Mouse (Mus musculus): ENCODE data around the gene Anapc5. TPM values are rescaled to one million over a fixed set of nuclear protein-coding genes. Genes with fewer than 3 reads are reported as not detected.

Gene Anapc5
- total and polyA plus RNA-seq, 2 experiments from 2014 or later, result 445 to 533 TPM

GRCm38 (mm10) chr5:122843799-122844198, 22.7 kb upstream of the Anapc5 start:
- Histone ChIP-seq H3K4me2 (ENCODE audit: low read depth) (no peak overlapping the region), H3K4me3 (ENCODE audit: low read depth, low read length) (no peak overlapping the region), H3K4me1 (ENCODE audit: insufficient read depth) (no peaks in the 10 kb centered on the region), H3K9ac (no peak overlapping the region), H3K36me3 (ENCODE audit: insufficient read depth) (no peaks in the 10 kb centered on the region), H3K9me3 (ENCODE audit: low read length) (no peaks in the 10 kb centered on the region), H3K27me3 (ENCODE audit: insufficient read depth, low read length) (no peaks in the 10 kb centered on the region), H3K27ac (ENCODE audit: low read depth, low read length) (no peak overlapping the region)
- no peak for TF ChIP-seq CTCF (IDR thresholded peaks at IDR 0.05; ENCODE audit: low read depth)
- no peak for ATAC-seq
- 88% methylated on average over 5 of the region's 5 CpGs for WGBS
- no peak for DNase-seq

DNA sequence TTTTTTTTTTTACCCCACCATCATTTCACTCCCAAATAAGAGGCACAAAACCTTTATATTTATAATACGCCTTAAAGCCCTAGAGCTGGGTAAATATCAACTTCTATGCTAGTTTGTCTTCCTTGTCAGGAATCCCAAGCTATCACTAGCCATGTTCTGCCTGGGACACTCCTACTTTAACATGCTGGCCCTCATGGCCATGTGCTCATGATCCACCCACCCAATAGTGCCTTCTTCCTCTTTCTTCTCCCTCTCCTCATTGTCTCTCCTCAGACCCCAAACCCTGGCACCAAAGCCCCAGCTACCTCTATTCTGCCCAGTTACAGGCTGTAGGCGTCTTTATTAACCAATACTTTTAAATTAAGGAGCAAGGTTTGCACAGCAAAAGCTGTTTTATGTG, 20.0 kb upstream of the Anapc5 start:
- no peak overlapping the region for H3K4me2 ChIP-seq (ENCODE audit: low read depth)
- 90% methylated on average over 2 of the region's 2 CpGs for WGBS
- no peaks in the 10 kb centered on the region for H3K4me1 ChIP-seq (ENCODE audit: insufficient read depth)
- no peak overlapping the region for H3K9ac ChIP-seq
- no peak overlapping the region for H3K4me3 ChIP-seq (ENCODE audit: low read depth, low read length)
- H3K27me3 ChIP-seq (ENCODE audit: insufficient read depth, low read length), result no peaks in the 10 kb centered on the region
- no peaks in the 10 kb centered on the region for H3K36me3 ChIP-seq (ENCODE audit: insufficient read depth)
- DNase-seq (no peak), ATAC-seq (no peak)
- H3K9me3 ChIP-seq (ENCODE audit: low read length), result no peaks in the 10 kb centered on the region
- no peak for TF ChIP-seq CTCF (IDR thresholded peaks at IDR 0.05; ENCODE audit: low read depth)
- no peak overlapping the region for H3K27ac ChIP-seq (ENCODE audit: low read depth, low read length)

GRCm38 (mm10) chr5:122832996-122833395, 11.9 kb upstream of the Anapc5 start:
- H3K4me1 ChIP-seq (ENCODE audit: insufficient read depth), result no peaks in the 10 kb centered on the region
- 81% methylated on average over 10 of the region's 10 CpGs for WGBS
- no peak for ATAC-seq
- H3K27ac ChIP-seq (ENCODE audit: low read depth, low read length), result no peak overlapping the region
- no peaks in the 10 kb centered on the region for H3K9me3 ChIP-seq (ENCODE audit: low read length)
- H3K36me3 ChIP-seq (ENCODE audit: insufficient read depth), result no peaks in the 10 kb centered on the region
- no peak for DNase-seq
- no peak for TF ChIP-seq CTCF (IDR thresholded peaks at IDR 0.05; ENCODE audit: low read depth)
- H3K27me3 ChIP-seq (ENCODE audit: insufficient read depth, low read length), result no peaks in the 10 kb centered on the region
- no peak overlapping the region for H3K4me2 ChIP-seq (ENCODE audit: low read depth)
- no peak overlapping the region for H3K4me3 ChIP-seq (ENCODE audit: low read depth, low read length)
- no peak overlapping the region for H3K9ac ChIP-seq

GRCm38 (mm10) chr5:122832536-122832935, 11.4 kb upstream of the Anapc5 start:
- Histone ChIP-seq H3K27ac (ENCODE audit: low read depth, low read length) (no peak overlapping the region), H3K4me1 (ENCODE audit: insufficient read depth) (no peaks in the 10 kb centered on the region), H3K9ac (no peak overlapping the region), H3K9me3 (ENCODE audit: low read length) (no peaks in the 10 kb centered on the region), H3K27me3 (ENCODE audit: insufficient read depth, low read length) (no peaks in the 10 kb centered on the region), H3K4me2 (ENCODE audit: low read depth) (no peak overlapping the region), H3K4me3 (ENCODE audit: low read depth, low read length) (no peak overlapping the region), H3K36me3 (ENCODE audit: insufficient read depth) (no peaks in the 10 kb centered on the region)
- ATAC-seq, result no peak
- DNase-seq, result no peak
- TF ChIP-seq CTCF (IDR thresholded peaks at IDR 0.05; ENCODE audit: low read depth), result no peak
- WGBS, result 86% methylated on average over 10 of the region's 10 CpGs

- Histone ChIP-seq H3K4me2 (ENCODE audit: low read depth) (no peak overlapping the region), H3K27me3 (ENCODE audit: insufficient read depth, low read length) (no peaks in the 10 kb centered on the region), H3K9ac (no peak overlapping the region), H3K9me3 (ENCODE audit: low read length) (no peaks in the 10 kb centered on the region), H3K4me1 (ENCODE audit: insufficient read depth) (peaks cover 3% of the 10 kb centered on the region; the same call in 1 of the 2 replicates), H3K36me3 (ENCODE audit: insufficient read depth) (no peaks in the 10 kb centered on the region), H3K4me3 (ENCODE audit: low read depth, low read length) (no peak overlapping the region), H3K27ac (ENCODE audit: low read depth, low read length) (no peak overlapping the region)
- no peak for TF ChIP-seq CTCF (IDR thresholded peaks at IDR 0.05; ENCODE audit: low read depth)
- ATAC-seq (no peak), DNase-seq (no peak)
- WGBS, result 80% methylated on average over 8 of the region's 8 CpGs
Observed at GRCm38 (mm10) chr5:122825099-122825498, 4.0 kb upstream of the Anapc5 start.

GRCm38 (mm10) chr5:122824450-122824849, 3.3 kb upstream of the Anapc5 start:
- DNase-seq (no peak), ATAC-seq (no peak)
- no peaks in the 10 kb centered on the region for H3K9me3 ChIP-seq (ENCODE audit: low read length)
- no peak overlapping the region for H3K27ac ChIP-seq (ENCODE audit: low read depth, low read length)
- peaks cover 7% of the 10 kb centered on the region; the same call in 1 of the 2 replicates for H3K4me1 ChIP-seq (ENCODE audit: insufficient read depth)
- no peak overlapping the region for H3K9ac ChIP-seq
- no peak overlapping the region for H3K4me3 ChIP-seq (ENCODE audit: low read depth, low read length)
- WGBS, result 75% methylated on average over 6 of the region's 6 CpGs
- no peak for TF ChIP-seq CTCF (IDR thresholded peaks at IDR 0.05; ENCODE audit: low read depth)
- no peaks in the 10 kb centered on the region for H3K27me3 ChIP-seq (ENCODE audit: insufficient read depth, low read length)
- H3K4me2 ChIP-seq (ENCODE audit: low read depth), result no peak overlapping the region
- H3K36me3 ChIP-seq (ENCODE audit: insufficient read depth), result peaks cover 2% of the 10 kb centered on the region; the same call in 1 of the 2 replicates

- Histone ChIP-seq H3K4me1 (ENCODE audit: insufficient read depth) (peaks cover 9% of the 10 kb centered on the region; the same call in 1 of the 2 replicates), H3K4me2 (ENCODE audit: low read depth) (no peak overlapping the region), H3K27me3 (ENCODE audit: insufficient read depth, low read length) (no peaks in the 10 kb centered on the region), H3K9me3 (ENCODE audit: low read length) (no peaks in the 10 kb centered on the region), H3K9ac (no peak overlapping the region), H3K36me3 (ENCODE audit: insufficient read depth) (peaks cover 6% of the 10 kb centered on the region; the same call in 1 of the 2 replicates), H3K4me3 (ENCODE audit: low read depth, low read length) (no peak overlapping the region), H3K27ac (ENCODE audit: low read depth, low read length) (no peak overlapping the region)
- 0 out of 2 replicates have a peak, but pooled peaks have one; percentile 6 for TF ChIP-seq CTCF (IDR thresholded peaks at IDR 0.05; ENCODE audit: low read depth)
- 70% methylated on average over 1 of the region's 1 CpGs for WGBS
- DNase-seq (no peak), ATAC-seq (no peak)
Observed at GRCm38 (mm10) chr5:122823976-122824375, 2.8 kb upstream of the Anapc5 start.
